Mouse (Mus musculus) MEL (cell line): ENCODE data around the gene Ces1h.

Experiments
- BHLHE40 ChIP-seq: IDR thresholded peaks from 2 replicates; pipeline ENCODE4 v1.6.1; 2012; ENCODE audit warnings: low read depth, mild to moderate bottlenecking, inconsistent platforms, low read length, improper control_type of control experiment, borderline replicate concordance
- CTCF ChIP-seq, 3 experiments: IDR thresholded peaks in 2 of 3; conservative IDR thresholded peaks in 1 of 3; 2 replicates each; pipeline ENCODE4 v1.5.1; 2011 to 2012; ENCODE audit warnings: low read length in 3 of 3, low read depth in 2 of 3, mild to moderate bottlenecking in 2 of 3, improper control_type of control experiment in 1 of 3, inconsistent platforms in 1 of 3, mixed read lengths in 1 of 3, moderate library complexity in 1 of 3; ENCODE audit not compliant: control insufficient read depth in 1 of 3, insufficient read depth in 1 of 3, poor library complexity in 1 of 3, severe bottlenecking in 1 of 3
- EP300 ChIP-seq, 2 experiments: IDR thresholded peaks; 2 replicates each; pipeline ENCODE4 v1.6.1; 2011; ENCODE audit warnings: improper control_type of control experiment in 2 of 2, low read length in 2 of 2, low read depth in 1 of 2, mild to moderate bottlenecking in 1 of 2
- GATA1 ChIP-seq: IDR thresholded peaks from 2 replicates; pipeline ENCODE4 v1.6.1; 2011; ENCODE audit warnings: low read depth, low read length, improper control_type of control experiment
- POLR2A ChIP-seq, 2 experiments: IDR thresholded peaks; 2 replicates each; pipeline ENCODE4 v1.6.1; 2011 to 2012; ENCODE audit warnings: low read length in 2 of 2, mild to moderate bottlenecking in 2 of 2, control low read depth in 1 of 2, improper control_type of control experiment in 1 of 2, low read depth in 1 of 2, moderate library complexity in 1 of 2; ENCODE audit not compliant: control insufficient read depth in 1 of 2, insufficient read depth in 1 of 2, poor library complexity in 1 of 2

DNA sequence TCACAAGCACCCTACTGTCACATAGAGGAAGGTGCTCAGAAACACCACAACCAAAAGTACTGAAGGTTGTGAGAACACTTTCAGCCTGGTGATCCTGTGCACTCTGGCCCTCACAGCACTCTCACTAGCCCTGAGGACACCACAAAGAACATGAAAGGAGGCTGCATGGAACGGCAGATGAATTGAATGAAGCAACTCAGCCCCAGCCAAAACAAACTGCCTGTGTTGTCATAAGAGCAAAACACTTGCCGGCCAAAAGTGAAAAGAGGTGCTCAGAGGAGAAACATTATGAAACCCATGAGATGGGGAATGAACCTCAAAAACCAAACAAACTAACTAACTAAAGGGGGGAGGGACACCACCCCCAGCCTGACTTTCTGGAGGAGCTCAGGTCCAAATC lies 20.2 kb upstream of the Ces1h start:
- TF ChIP-seq CTCF (IDR thresholded peaks at IDR 0.05 in 2 of 3, conservative IDR thresholded peaks at IDR 0.05 in 1 of 3; ENCODE audit: control insufficient read depth in 1 of 3, insufficient read depth in 1 of 3, low read depth in 2 of 3, low read length in 3 of 3, poor library complexity in 1 of 3, severe bottlenecking in 1 of 3) (no peak), BHLHE40 (no peak), POLR2A (IDR thresholded peaks at IDR 0.05; ENCODE audit: control insufficient read depth in 1 of 2, insufficient read depth in 1 of 2, low read depth in 1 of 2, low read length in 2 of 2, poor library complexity in 1 of 2) (no peak), EP300 (IDR thresholded peaks at IDR 0.05; ENCODE audit: low read depth in 1 of 2, low read length in 2 of 2) (no peak), GATA1 (no peak)
